Mouse (Mus musculus): ENCODE results near the gene Olfr982. TPM values are rescaled to one million over a fixed set of nuclear protein-coding genes. Genes with fewer than 3 reads are reported as not detected.

Olfr982 gene
- polyA plus RNA-seq (2017; shearing (Covaris generic)), result not detected

- no peak for ATAC-seq
Observed at GRCm38 (mm10) chr9:40073529-40073928, at the start of gene Olfr982. TSS of gene Olfr982 (plus strand) at chr9:40073829.

- ATAC-seq, result no peak
Observed at GRCm38 (mm10) chr9:40050138-40050537, 23.5 kb upstream of the Olfr982 start.

GRCm38 (mm10) chr9:40093495-40093894 is 19.9 kb downstream of the Olfr982 start, which contains the start of gene Olfr983:
TSS of gene Olfr983 (minus strand) at chr9:40093595.
- no peak for ATAC-seq

DNA sequence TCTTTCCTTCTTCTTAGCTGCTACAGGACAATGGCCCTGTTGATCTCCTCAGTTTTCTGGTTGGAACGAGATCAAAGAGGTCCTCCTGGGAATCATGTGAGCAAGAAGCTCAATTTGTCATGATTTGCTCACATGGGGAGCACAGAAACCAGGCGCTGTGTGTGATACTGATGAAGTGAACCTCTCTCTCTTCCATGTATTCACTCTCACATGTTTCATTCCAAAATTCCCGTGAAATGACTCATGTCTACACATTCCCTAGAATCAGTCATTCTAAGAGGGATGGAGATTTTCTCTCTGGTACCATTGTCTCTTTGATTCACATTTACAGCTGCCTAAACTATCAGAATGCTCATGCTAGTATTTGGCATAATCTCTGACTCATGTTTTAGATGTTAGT is 21.1 kb downstream of the Olfr982 start:
- no peak for ATAC-seq

DNA sequence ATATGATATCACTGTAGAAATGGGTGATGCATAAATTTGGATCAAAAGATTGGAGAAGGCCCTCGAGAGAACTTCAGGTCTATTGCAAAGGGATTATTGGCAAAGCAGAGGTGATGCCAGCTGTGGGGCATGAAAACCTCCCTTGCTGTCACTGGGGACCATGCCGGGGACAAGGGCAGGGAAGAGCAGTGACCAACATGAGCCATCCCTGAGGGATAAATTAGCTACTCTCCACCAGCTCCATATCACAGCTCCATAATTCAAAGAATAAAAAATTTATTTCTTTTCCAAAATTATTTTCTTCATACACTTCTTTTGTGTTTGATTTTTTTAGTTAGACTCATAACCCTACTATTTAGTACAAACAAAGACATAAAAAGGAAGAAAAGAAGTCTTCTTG is 40.5 kb downstream of the Olfr982 start, which contains the start of gene Olfr984:
Olfr984 (minus strand) TSS at position 101 of the 400 bp plus-strand sequence.
- no peak for ATAC-seq

- ATAC-seq, result no peak
Observed at GRCm38 (mm10) chr9:40116645-40117286, 43.1 kb downstream of the Olfr982 start.

DNA sequence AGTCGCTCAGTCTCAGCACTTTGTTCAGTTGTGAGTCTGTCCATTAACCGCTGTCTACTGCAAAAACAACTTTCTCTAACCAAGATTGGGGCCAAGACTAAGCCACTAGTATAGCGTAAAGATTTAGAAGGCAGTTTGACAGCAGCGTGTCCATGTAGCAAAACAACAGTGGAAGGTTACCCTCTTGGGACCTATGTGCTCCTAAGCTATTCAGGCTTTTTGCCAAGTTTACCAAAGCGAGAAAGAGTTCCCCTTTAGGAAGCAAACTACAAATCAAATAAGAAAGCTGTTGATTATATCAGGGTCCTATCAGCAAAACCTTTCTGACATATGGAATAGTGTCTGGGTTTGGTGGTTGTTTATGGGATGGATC is 43.6 kb downstream of the Olfr982 start:
- ATAC-seq, result no peak

Other genes with a start within 250 kb of the Olfr982 start
- gene Olfr971, start 237.0 kb upstream of the Olfr982 start, polyA plus RNA-seq (2017; shearing (Covaris generic)), result not detected
- not detected for gene Olfr972, start 207.4 kb upstream of the Olfr982 start, polyA plus RNA-seq (2017; shearing (Covaris generic))
- not detected for gene Olfr229, start 166.5 kb upstream of the Olfr982 start, polyA plus RNA-seq (2017; shearing (Covaris generic))
- gene Olfr974, start 136.3 kb upstream of the Olfr982 start, polyA plus RNA-seq (2017; shearing (Covaris generic)), result under 1 TPM in 1 of 3 experiments, not detected in 2; 0.21 TPM
- not detected for gene Olfr975, start 121.8 kb upstream of the Olfr982 start, polyA plus RNA-seq (2017; shearing (Covaris generic))
- gene Olfr976, start 112.7 kb upstream of the Olfr982 start, polyA plus RNA-seq (2017; shearing (Covaris generic)), result not detected
- gene Olfr978, start 81.7 kb upstream of the Olfr982 start, polyA plus RNA-seq (2017; shearing (Covaris generic)), result not detected
- not detected for gene Olfr979, start 70.4 kb upstream of the Olfr982 start, polyA plus RNA-seq (2017; shearing (Covaris generic))
- gene Olfr980, start 64.2 kb upstream of the Olfr982 start, polyA plus RNA-seq (2017; shearing (Covaris generic)), result not detected
- not detected for gene Olfr981, start 52.4 kb upstream of the Olfr982 start, polyA plus RNA-seq (2017; shearing (Covaris generic))
- not detected for gene Olfr983, start 19.8 kb downstream of the Olfr982 start, polyA plus RNA-seq (2017; shearing (Covaris generic))
- gene Olfr984, start 40.4 kb downstream of the Olfr982 start, polyA plus RNA-seq (2017; shearing (Covaris generic)), result not detected
- not detected for gene Olfr985, start 56.4 kb downstream of the Olfr982 start, polyA plus RNA-seq (2017; shearing (Covaris generic))
- gene Tmem225, start 74.3 kb downstream of the Olfr982 start, polyA plus RNA-seq (2017; shearing (Covaris generic)), result not detected
- gene Olfr986, start 107.1 kb downstream of the Olfr982 start, polyA plus RNA-seq (2017; shearing (Covaris generic)), result not detected
- gene Zfp202, start 118.5 kb downstream of the Olfr982 start, polyA plus RNA-seq (2017; shearing (Covaris generic)), result 1 to 10 TPM in 2 of 3 experiments, under 1 TPM in 1; 0.44 to 2.2 (median 1.6) TPM
- not detected for gene Scn3b, start 195.4 kb downstream of the Olfr982 start, polyA plus RNA-seq (2017; shearing (Covaris generic))

All from inflammation-experienced regulatory T-cells, adult 6 months (primary cell).